Mouse (Mus musculus) kidney, embryonic 16.5 days (tissue): ENCODE results near the gene Insm1. TPM values are rescaled to one million over a fixed set of nuclear protein-coding genes. Genes with fewer than 3 reads are reported as not detected.

Experiments used
- ATAC-seq: fragments of 200-750 bp; cut with Nextera tagmentation; 2 replicates; pipeline ENCODE4 v1.8.0; 2017; ENCODE audit warnings: moderate TSS enrichment; ENCODE audit not compliant: low FRiP score, low TSS enrichment
- H3K27ac ChIP-seq: fragments of 300-500 bp; sonication (generic); 2 replicates; pipeline ENCODE4 v1.5.1; 2014; ENCODE audit warnings: low read length
- H3K27me3 ChIP-seq: fragments of 300-500 bp; sonication (generic); 2 replicates; pipeline ENCODE4 v1.6.1; 2014; ENCODE audit warnings: low read length, control low read depth, mixed read lengths; ENCODE audit not compliant: insufficient read depth
- H3K36me3 ChIP-seq: fragments of 300-500 bp; sonication (generic); 2 replicates; pipeline ENCODE4 v1.6.1; 2014; ENCODE audit warnings: low read length, control low read depth, mixed read lengths; ENCODE audit not compliant: insufficient read depth
- H3K4me1 ChIP-seq: fragments of 300-500 bp; sonication (generic); 2 replicates; pipeline ENCODE4 v1.6.1; 2014; ENCODE audit warnings: low read length, control low read depth, mixed read lengths; ENCODE audit not compliant: insufficient read depth
- H3K4me2 ChIP-seq: fragments of 300-500 bp; sonication (generic); replicated peaks from 2 replicates; pipeline ENCODE4 v1.6.1; 2014; ENCODE audit warnings: low read depth, low read length
- H3K4me3 ChIP-seq: fragments of 300-500 bp; sonication (generic); 2 replicates; pipeline ENCODE4 v1.5.1; 2014; ENCODE audit warnings: mild to moderate bottlenecking, low read length
- H3K9ac ChIP-seq: fragments of 300-500 bp; sonication (generic); replicated peaks from 2 replicates; pipeline ENCODE4 v1.6.1; 2014; ENCODE audit warnings: low read length
- H3K9me3 ChIP-seq: fragments of 300-500 bp; sonication (generic); 2 replicates; pipeline ENCODE4 v1.6.1; 2016; ENCODE audit warnings: low read length, control low read depth
- WGBS: fragments of 180-500 bp; shearing (Covaris S2); extraction: QIAGEN DNeasy Blood & Tissue Kit; methylation state at CpG from one replicate; pipeline ENCODE4 v1.1.7; 2014; 5-methylcytosine and 5-hydroxymethylcytosine counted together
- polyA plus RNA-seq: library from polyadenylated mRNA; unstranded; fragments of >200 nt; fragmentation: Nextera tagmentation; extraction: Ambion mirVana; gene quantifications from 2 replicates; pipeline ENCODE4 v1.2.1, GENCODE M21; 2015

Insm1 gene
- polyA plus RNA-seq, 1 experiment from 2014 or later = not detected

DNA sequence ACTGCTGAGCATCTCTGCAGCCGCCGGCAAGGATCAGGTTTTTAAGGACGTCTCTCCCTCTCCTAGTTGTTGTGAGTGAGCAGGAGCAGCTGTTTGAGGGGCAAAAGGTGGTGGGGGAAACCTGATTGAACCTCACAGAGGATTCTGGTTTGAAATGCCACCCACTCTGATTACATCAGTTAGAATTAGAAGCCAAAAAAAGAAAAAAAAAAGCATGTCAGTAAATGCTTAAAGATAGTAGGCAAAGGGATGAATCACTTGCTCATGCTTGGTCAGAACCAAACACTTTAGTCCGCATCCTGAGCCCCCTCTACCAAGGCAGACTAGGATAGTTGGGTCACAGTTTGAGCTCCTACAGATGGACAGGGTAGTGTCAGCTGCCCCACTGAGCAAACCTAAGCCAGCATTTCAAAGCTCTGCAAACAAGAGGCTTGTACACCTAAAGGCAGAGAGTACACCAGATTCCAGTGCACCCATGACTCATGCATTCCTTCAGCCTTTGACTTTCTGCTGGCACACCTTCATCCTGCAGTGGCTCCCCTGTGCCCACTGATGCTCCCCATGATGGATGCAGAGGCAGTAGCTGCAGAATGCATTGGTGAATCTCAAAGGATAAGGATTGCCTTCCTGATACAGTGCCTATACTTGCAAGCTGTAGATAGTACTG is 24.8 kb downstream of the Insm1 start:
- no peak overlapping the region for H3K4me2 ChIP-seq
- H3K4me3 ChIP-seq = no peak overlapping the region
- H3K27ac ChIP-seq = no peak overlapping the region
- H3K36me3 ChIP-seq = no peaks in the 10 kb centered on the region
- 52% methylated on average over 4 of the region's 4 CpGs for WGBS
- ATAC-seq = no peak
- H3K9me3 ChIP-seq = no peaks in the 10 kb centered on the region
- H3K4me1 ChIP-seq = no peaks in the 10 kb centered on the region
- no peak overlapping the region for H3K9ac ChIP-seq
- no peaks in the 10 kb centered on the region for H3K27me3 ChIP-seq

GRCm38 (mm10) chr2:146247576-146247975 is 25.9 kb downstream of the Insm1 start:
- no peaks in the 10 kb centered on the region for H3K27me3 ChIP-seq
- no peak overlapping the region for H3K4me3 ChIP-seq
- H3K4me1 ChIP-seq = no peaks in the 10 kb centered on the region
- 0 out of 2 replicates have a peak, but pooled peaks have one; percentile 8 for ATAC-seq
- no peak overlapping the region for H3K27ac ChIP-seq
- 16% methylated on average over 6 of the region's 6 CpGs for WGBS
- H3K4me2 ChIP-seq = no peak overlapping the region
- no peak overlapping the region for H3K9ac ChIP-seq
- no peaks in the 10 kb centered on the region for H3K9me3 ChIP-seq
- H3K36me3 ChIP-seq = no peaks in the 10 kb centered on the region

- WGBS = 81% methylated on average over 7 of the region's 7 CpGs
- H3K27ac ChIP-seq = no peak overlapping the region
- H3K4me2 ChIP-seq = no peak overlapping the region
- H3K4me3 ChIP-seq = no peak overlapping the region
- no peaks in the 10 kb centered on the region for H3K27me3 ChIP-seq
- H3K9me3 ChIP-seq = no peaks in the 10 kb centered on the region
- no peak overlapping the region for H3K9ac ChIP-seq
- no peaks in the 10 kb centered on the region for H3K4me1 ChIP-seq
- H3K36me3 ChIP-seq = no peaks in the 10 kb centered on the region
- ATAC-seq = no peak
Observed at GRCm38 (mm10) chr2:146249033-146249432, 27.3 kb downstream of the Insm1 start.

DNA sequence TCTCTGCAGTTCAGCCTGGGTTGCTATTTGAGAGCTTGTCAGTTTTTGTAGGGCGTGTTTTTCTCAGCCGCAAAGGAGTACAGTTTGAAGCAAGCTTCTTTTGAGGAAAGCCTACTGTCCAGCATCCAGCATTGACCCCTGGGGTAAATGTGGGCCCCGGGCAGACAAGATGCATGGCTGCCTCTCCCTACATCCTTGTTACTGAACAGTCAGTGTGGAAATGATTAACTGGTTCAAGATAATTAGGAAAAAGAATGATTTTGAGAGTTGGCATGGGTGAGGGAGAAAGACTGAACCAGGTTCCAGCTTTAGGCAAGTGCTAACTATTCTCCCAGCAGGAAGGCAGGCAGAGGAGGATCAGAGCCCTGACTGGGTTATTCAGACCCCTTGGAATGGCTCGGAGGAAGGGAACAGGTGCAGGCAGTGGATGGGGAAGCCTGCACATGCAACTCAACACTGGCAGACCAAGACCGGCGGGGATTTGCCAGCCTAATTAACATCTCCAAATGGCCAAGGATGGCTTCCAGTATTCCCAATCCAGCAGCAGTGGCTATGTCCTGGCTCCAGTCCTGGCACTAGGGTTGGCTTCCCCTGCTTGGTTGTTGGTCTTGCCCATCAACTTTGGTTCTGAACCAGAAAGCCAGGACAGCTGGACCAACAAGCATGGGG is 28.6 kb downstream of the Insm1 start:
- no peaks in the 10 kb centered on the region for H3K36me3 ChIP-seq
- H3K4me1 ChIP-seq = no peaks in the 10 kb centered on the region
- H3K9ac ChIP-seq = no peak overlapping the region
- no peak overlapping the region for H3K4me3 ChIP-seq
- ATAC-seq = peak; percentile 50; the same call in 1 of the 2 replicates
- 59% methylated on average over 6 of the region's 6 CpGs for WGBS
- H3K9me3 ChIP-seq = no peaks in the 10 kb centered on the region
- H3K4me2 ChIP-seq = no peak overlapping the region
- no peaks in the 10 kb centered on the region for H3K27me3 ChIP-seq
- H3K27ac ChIP-seq = no peak overlapping the region

- Histone ChIP-seq H3K27ac (no peak overlapping the region), H3K9me3 (no peaks in the 10 kb centered on the region), H3K4me2 (no peak overlapping the region), H3K27me3 (no peaks in the 10 kb centered on the region), H3K4me3 (no peak overlapping the region), H3K9ac (no peak overlapping the region), H3K4me1 (no peaks in the 10 kb centered on the region), H3K36me3 (no peaks in the 10 kb centered on the region)
- WGBS = 87% methylated on average over 1 of the region's 1 CpGs
- ATAC-seq = no peak
Observed at GRCm38 (mm10) chr2:146254387-146254786, 32.7 kb downstream of the Insm1 start.

DNA sequence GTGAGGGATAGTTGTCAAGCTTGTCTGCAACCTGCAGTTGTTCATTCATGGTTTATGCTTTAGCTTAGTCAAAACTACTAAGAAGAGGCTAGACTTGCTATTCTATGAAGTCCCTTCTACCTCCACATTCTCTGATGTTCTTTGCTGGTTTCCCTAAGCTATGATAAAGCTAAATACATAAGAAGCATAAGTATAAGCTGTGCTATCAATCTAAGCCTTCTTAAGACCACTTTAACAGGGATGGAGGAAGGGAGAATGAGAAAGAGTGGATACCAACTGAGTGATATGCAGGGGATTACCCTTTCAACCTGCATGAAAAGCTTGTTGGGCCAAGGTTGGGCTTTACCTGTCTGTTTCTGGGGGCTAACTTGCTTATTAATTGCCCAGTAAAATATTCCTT is 33.9 kb downstream of the Insm1 start:
- no peak overlapping the region for H3K4me3 ChIP-seq
- H3K27me3 ChIP-seq = no peaks in the 10 kb centered on the region
- H3K9me3 ChIP-seq = no peaks in the 10 kb centered on the region
- ATAC-seq = no peak
- H3K27ac ChIP-seq = no peak overlapping the region
- H3K4me2 ChIP-seq = no peak overlapping the region
- H3K36me3 ChIP-seq = no peaks in the 10 kb centered on the region
- no peak overlapping the region for H3K9ac ChIP-seq
- H3K4me1 ChIP-seq = no peaks in the 10 kb centered on the region

DNA sequence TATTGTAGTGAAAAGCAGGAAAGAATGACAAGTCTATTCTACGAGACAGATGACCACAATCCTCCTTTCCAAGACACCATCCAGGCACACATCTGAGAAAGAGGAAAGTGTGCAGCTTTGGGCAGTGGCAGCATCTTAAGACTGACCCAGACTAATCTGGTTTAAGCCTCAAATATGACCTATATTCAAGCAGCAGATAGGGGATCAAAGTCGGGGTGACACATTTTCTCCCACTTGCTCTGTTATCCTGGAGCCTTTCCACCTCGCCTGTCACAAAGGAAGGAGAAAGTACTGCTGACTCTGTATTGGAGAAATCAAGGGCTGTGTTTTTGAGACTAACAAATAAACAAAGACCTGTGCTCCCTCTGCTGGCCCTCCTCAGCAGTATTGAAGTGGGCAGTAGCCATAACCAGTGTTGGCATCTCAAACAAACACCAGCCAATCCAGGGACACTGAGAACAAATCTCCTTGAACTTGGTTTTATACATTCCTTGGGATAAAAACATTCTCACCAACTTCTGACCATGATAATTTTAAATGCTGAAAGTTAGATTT is 34.7 kb downstream of the Insm1 start:
- Histone ChIP-seq H3K4me3 (no peak overlapping the region), H3K9me3 (no peaks in the 10 kb centered on the region), H3K27me3 (no peaks in the 10 kb centered on the region), H3K27ac (no peak overlapping the region), H3K9ac (no peak overlapping the region), H3K4me2 (no peak overlapping the region), H3K36me3 (no peaks in the 10 kb centered on the region), H3K4me1 (no peaks in the 10 kb centered on the region)
- WGBS = 66% methylated on average over 3 of the region's 3 CpGs
- no peak for ATAC-seq

DNA sequence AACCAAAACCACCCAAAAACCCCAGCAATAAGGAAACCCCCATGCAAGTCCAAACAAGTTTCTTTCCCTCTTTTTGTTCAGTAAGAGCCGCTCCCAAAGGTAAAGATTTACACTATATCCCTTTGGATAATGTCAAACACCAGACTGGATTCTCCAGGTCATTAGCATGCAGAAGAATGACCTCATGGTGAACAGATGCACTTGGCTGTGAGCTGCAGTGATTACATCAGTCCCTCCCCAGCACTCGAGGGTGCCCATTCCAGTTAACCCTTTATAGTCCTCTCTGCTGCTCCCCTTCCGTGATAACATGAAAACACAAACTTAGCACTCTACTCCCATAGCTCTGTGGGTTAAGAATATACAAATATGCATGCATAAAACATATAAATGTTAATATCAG is 35.3 kb downstream of the Insm1 start:
- 51% methylated on average over 3 of the region's 3 CpGs for WGBS
- no peaks in the 10 kb centered on the region for H3K4me1 ChIP-seq
- no peak for ATAC-seq

GRCm38 (mm10) chr2:146257609-146258008 is 35.9 kb downstream of the Insm1 start:
- no peak overlapping the region for H3K27ac ChIP-seq
- no peaks in the 10 kb centered on the region for H3K27me3 ChIP-seq
- no peak overlapping the region for H3K4me3 ChIP-seq
- H3K36me3 ChIP-seq = no peaks in the 10 kb centered on the region
- 79% methylated on average over 3 of the region's 3 CpGs for WGBS
- no peak for ATAC-seq
- no peaks in the 10 kb centered on the region for H3K9me3 ChIP-seq
- no peak overlapping the region for H3K4me2 ChIP-seq
- H3K4me1 ChIP-seq = no peaks in the 10 kb centered on the region; the same call in 1 of the 2 replicates
- H3K9ac ChIP-seq = no peak overlapping the region

More for the DNA sequence above, 35.3 kb downstream of the Insm1 start:
- H3K9ac ChIP-seq = no peak overlapping the region
- no peaks in the 10 kb centered on the region for H3K9me3 ChIP-seq
- no peaks in the 10 kb centered on the region for H3K27me3 ChIP-seq
- no peak overlapping the region for H3K4me3 ChIP-seq
- no peak overlapping the region for H3K4me2 ChIP-seq
- H3K27ac ChIP-seq = no peak overlapping the region
- H3K36me3 ChIP-seq = no peaks in the 10 kb centered on the region
